ENCODE assay signal across 8 mouse cellular contexts in the genomic region with DNA sequence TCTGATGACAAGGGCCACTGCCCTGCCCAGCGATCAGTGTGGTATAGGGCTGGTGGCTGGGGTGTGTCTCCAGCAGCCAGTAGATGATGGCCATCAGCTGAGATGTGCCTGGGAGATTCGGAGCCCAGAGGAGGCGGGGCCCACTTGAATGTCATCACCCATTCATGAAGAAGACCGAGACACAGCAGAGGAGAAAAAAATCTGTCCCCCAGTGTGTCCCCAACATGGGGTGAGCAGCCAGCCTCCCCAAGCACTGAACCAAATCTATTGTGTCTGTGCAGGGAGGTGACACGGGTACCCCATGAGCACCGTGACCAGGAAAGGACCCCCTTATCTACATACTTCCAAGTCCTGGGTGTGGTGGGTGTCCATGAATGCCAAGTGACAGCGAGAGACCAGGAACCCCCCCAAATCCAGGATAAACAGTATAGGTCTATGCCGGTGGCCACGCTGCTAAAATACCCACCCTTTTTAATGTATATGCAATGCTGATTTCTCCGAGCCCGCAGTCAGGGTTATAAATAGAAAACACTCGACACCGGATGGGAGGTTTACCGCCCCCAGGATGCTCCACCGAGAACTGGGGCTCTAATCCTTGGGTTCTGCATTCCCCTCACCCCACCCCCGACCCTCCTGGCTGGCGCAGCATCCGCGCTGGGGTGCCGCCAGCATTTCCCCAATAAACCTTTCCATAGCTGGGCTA. TPM values are rescaled to one million over a fixed set of nuclear protein-coding genes. Genes with fewer than 3 reads are reported as not detected.
DNase-seq lines count a peak whose midpoint lies in the region; ATAC-seq lines count a peak whose summit lies in the region.

No protein-coding gene starts in this region.

- no peaks in the 10 kb centered on the region for H3K36me3 ChIP-seq in hindbrain, embryonic 12.5 days
- no peaks in the 10 kb centered on the region for H3K36me3 ChIP-seq in neural tube, embryonic 14.5 days (ENCODE audit: control insufficient read depth, insufficient read depth, low read length)

- peak overlapping the region; percentile 62 for H3K4me2 ChIP-seq in hindbrain, embryonic 12.5 days (replicated peaks)
- H3K4me2 ChIP-seq in neural tube, embryonic 14.5 days (ENCODE audit: low read depth, low read length) = peak overlapping the region; percentile 83

- H3K4me3 ChIP-seq in hindbrain, embryonic 12.5 days = peak overlapping the region; percentile 58
- H3K4me3 ChIP-seq in neural tube, embryonic 14.5 days (ENCODE audit: low read depth, low read length) = peak overlapping the region; percentile 73

- 10% methylated on average over 20 of the region's 20 CpGs for WGBS in hindbrain, embryonic 12.5 days
- WGBS in neural tube, embryonic 14.5 days = 8% methylated on average over 20 of the region's 20 CpGs

- DNase-seq in layer of hippocampus, adult 11-12 months (ENCODE audit: low spot score) = peak; percentile 39
- DNase-seq in layer of hippocampus, adult 9-10 months (ENCODE audit: low spot score) = no peak
- DNase-seq in cerebellum, postnatal 10 days = peak; percentile 58 to 62
- no peak for DNase-seq in testis, postnatal 14 days (ENCODE audit: low spot score)
- no peak for DNase-seq in adrenal gland, postnatal 36 days

- peak; percentile 33; the same call in 1 of the 2 replicates for ATAC-seq in hindbrain, embryonic 12.5 days (ENCODE audit: low FRiP score)
- peak; percentile 26; the same call in 1 of the 2 replicates for ATAC-seq in neural tube, embryonic 14.5 days (ENCODE audit: low read depth)
- no peak for ATAC-seq in granulocyte monocyte progenitor cell, adult 5-6 weeks (replicated peaks; ENCODE audit: poor library complexity, severe bottlenecking)

- no peaks in the 10 kb centered on the region for H3K9me3 ChIP-seq in hindbrain, embryonic 12.5 days (replicated peaks)
- no peaks in the 10 kb centered on the region for H3K9me3 ChIP-seq in neural tube, embryonic 14.5 days (ENCODE audit: control insufficient read depth, low read length)

- peaks cover 36% of the 10 kb centered on the region for H3K4me1 ChIP-seq in hindbrain, embryonic 12.5 days
- peaks cover 33% of the 10 kb centered on the region for H3K4me1 ChIP-seq in neural tube, embryonic 14.5 days (ENCODE audit: control insufficient read depth, insufficient read depth, low read length)

- H3K27ac ChIP-seq in hindbrain, embryonic 12.5 days = peak overlapping the region; percentile 80
- peak overlapping the region; percentile 90 for H3K27ac ChIP-seq in neural tube, embryonic 14.5 days (ENCODE audit: low read depth, low read length)

- peaks cover 17% of the 10 kb centered on the region; the same call in 1 of the 2 replicates for H3K27me3 ChIP-seq in hindbrain, embryonic 12.5 days
- H3K27me3 ChIP-seq in neural tube, embryonic 14.5 days (ENCODE audit: control insufficient read depth, insufficient read depth, low read length) = no peaks in the 10 kb centered on the region

- H3K9ac ChIP-seq in hindbrain, embryonic 12.5 days = peak overlapping the region; percentile 77
- H3K9ac ChIP-seq in neural tube, embryonic 14.5 days (replicated peaks; ENCODE audit: low read depth, low read length) = peak overlapping the region; percentile 88

RNA-seq across cellular contexts. Expression of gene Atcay, which starts 0.7 kb away (rescaled TPM):
- polyA plus RNA-seq in hindbrain, embryonic 12.5 days (2016; fragmentation: Nextera tagmentation; extraction: Ambion mirVana) = 33.7 and 36.8 TPM in 2 replicates
- 73.9 and 84.8 TPM in 2 replicates for polyA plus RNA-seq in neural tube, embryonic 14.5 days (2014; fragmentation: Nextera tagmentation; extraction: Ambion mirVana)
- 1 to 10 TPM; 1.5 to 2.6 TPM for total RNA-seq in adrenal gland, postnatal 36 days (2021)
- total RNA-seq in granulocyte monocyte progenitor cell, adult 5-6 weeks (2014; fragmentation: Nextera tagmentation) = not detected in 2 replicates
- not detected in 2 replicates for total RNA-seq in granulocyte monocyte progenitor cell, adult 5-6 weeks (2017)

RNA-seq across cellular contexts. Expression of gene Zfr2, which starts 3.1 kb away (rescaled TPM):
- polyA plus RNA-seq in hindbrain, embryonic 12.5 days (2016; fragmentation: Nextera tagmentation; extraction: Ambion mirVana) = 14.0 and 15.6 TPM in 2 replicates
- 21.1 and 25.1 TPM in 2 replicates for polyA plus RNA-seq in neural tube, embryonic 14.5 days (2014; fragmentation: Nextera tagmentation; extraction: Ambion mirVana)
- total RNA-seq in adrenal gland, postnatal 36 days (2021) = 10 to 100 TPM in 1 of 2 experiments, 1 to 10 TPM in 1; 9.2 to 14.2 TPM
- total RNA-seq in granulocyte monocyte progenitor cell, adult 5-6 weeks (2014; fragmentation: Nextera tagmentation) = not detected in 2 replicates
- 0.13 TPM in 1 of 2 replicates, not detected in the other for total RNA-seq in granulocyte monocyte progenitor cell, adult 5-6 weeks (2017)

RNA-seq across cellular contexts. Expression of gene Matk, which starts 22.8 kb away (rescaled TPM):
- 6.3 and 6.8 TPM in 2 replicates for polyA plus RNA-seq in hindbrain, embryonic 12.5 days (2016; fragmentation: Nextera tagmentation; extraction: Ambion mirVana)
- 21.8 and 37.6 TPM in 2 replicates for polyA plus RNA-seq in neural tube, embryonic 14.5 days (2014; fragmentation: Nextera tagmentation; extraction: Ambion mirVana)
- total RNA-seq in adrenal gland, postnatal 36 days (2021) = under 1 TPM; 0.36 to 0.86 TPM
- total RNA-seq in granulocyte monocyte progenitor cell, adult 5-6 weeks (2014; fragmentation: Nextera tagmentation) = 16.8 and 35.6 TPM in 2 replicates
- total RNA-seq in granulocyte monocyte progenitor cell, adult 5-6 weeks (2017) = 39.1 and 43.9 TPM in 2 replicates

RNA-seq across cellular contexts. Expression of gene Nmrk2, which starts 28.0 kb away (rescaled TPM):
- not detected in 2 replicates for polyA plus RNA-seq in hindbrain, embryonic 12.5 days (2016; fragmentation: Nextera tagmentation; extraction: Ambion mirVana)
- polyA plus RNA-seq in neural tube, embryonic 14.5 days (2014; fragmentation: Nextera tagmentation; extraction: Ambion mirVana) = not detected in 2 replicates
- not detected for total RNA-seq in adrenal gland, postnatal 36 days (2021)
- not detected in 2 replicates for total RNA-seq in granulocyte monocyte progenitor cell, adult 5-6 weeks (2014; fragmentation: Nextera tagmentation)
- not detected in 2 replicates for total RNA-seq in granulocyte monocyte progenitor cell, adult 5-6 weeks (2017)

RNA-seq across cellular contexts. Expression of gene Mrpl54, which starts 36.8 kb away (rescaled TPM):
- polyA plus RNA-seq in hindbrain, embryonic 12.5 days (2016; fragmentation: Nextera tagmentation; extraction: Ambion mirVana) = 142 and 155 TPM in 2 replicates
- polyA plus RNA-seq in neural tube, embryonic 14.5 days (2014; fragmentation: Nextera tagmentation; extraction: Ambion mirVana) = 130 and 136 TPM in 2 replicates
- 100 to 1,000 TPM; 121 to 141 TPM for total RNA-seq in adrenal gland, postnatal 36 days (2021)
- 94.0 and 105 TPM in 2 replicates for total RNA-seq in granulocyte monocyte progenitor cell, adult 5-6 weeks (2014; fragmentation: Nextera tagmentation)
- total RNA-seq in granulocyte monocyte progenitor cell, adult 5-6 weeks (2017) = 161 and 185 TPM in 2 replicates

Comparison
In these comparisons a context has a peak if more than half of its experiments do, and no peak if none do; other contexts are left out.
1. DNase-seq: peak in layer of hippocampus, adult 11-12 months (single experiment) and cerebellum, postnatal 10 days (2 of 2); none in layer of hippocampus, adult 9-10 months (single experiment), testis, postnatal 14 days (single experiment) and adrenal gland, postnatal 36 days (0 of 2).
2. RNA of gene Zfr2, which starts 3.1 kb away (total RNA-seq): 9.2 to 14.2 TPM in adrenal gland, postnatal 36 days; 0.13 TPM in granulocyte monocyte progenitor cell, adult 5-6 weeks; every median in the first group is over 4 times any median in the second.
3. RNA of gene Matk, which starts 22.8 kb away (total RNA-seq): 16.8 to 43.9 TPM in granulocyte monocyte progenitor cell, adult 5-6 weeks; 0.36 to 0.86 TPM in adrenal gland, postnatal 36 days; every median in the first group is over 4 times any median in the second.